Mouse (Mus musculus): Measurements from ENCODE around the gene Oscp1.

GRCm38 (mm10) chr4:126085996-126086576, 27.7 kb downstream of the Oscp1 start:
- TF ChIP-seq CTCF (IDR thresholded peaks at IDR 0.05; ENCODE audit: extremely low read depth, insufficient read length, insufficient replicate concordance, low read depth, low read length) (peak; percentile 89), POLR2A (IDR thresholded peaks at IDR 0.05; ENCODE audit: low read depth, low read length) (no peak; the same call in 1 of the 2 replicates)
